In the genomic region with DNA sequence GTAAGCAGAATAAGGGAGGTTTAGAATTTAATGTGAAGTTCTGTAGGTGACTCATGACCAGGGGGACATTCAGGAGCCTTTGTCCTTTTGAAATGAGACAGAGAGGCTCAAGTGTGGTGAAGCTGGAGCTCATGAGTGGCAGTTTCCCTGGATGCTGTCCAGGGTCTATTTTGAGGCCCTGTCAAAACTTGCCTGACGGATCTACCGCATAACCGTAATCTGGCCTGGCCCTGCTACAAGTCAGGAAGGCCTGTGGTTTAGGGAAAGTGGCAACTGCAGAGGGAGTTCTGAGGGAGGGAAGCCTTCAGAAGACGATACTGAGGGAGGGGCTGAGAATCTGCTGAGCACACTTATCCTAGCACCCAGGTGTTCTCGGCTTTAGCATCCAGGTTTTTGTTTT, we compare ENCODE assay signal across 10 mouse cellular contexts. TPM values are rescaled to one million over a fixed set of nuclear protein-coding genes. Genes with fewer than 3 reads are reported as not detected.
A peak's percentile ranks its signal among the peaks of the same experiment; 100 is the strongest.
DNase-seq lines count a peak whose midpoint lies in the region; ATAC-seq and TF ChIP-seq lines count a peak whose summit lies in the region.
"Had no signal": no experiment of that assay in that cellular context is flagged by ENCODE, and none has a peak within 500 bp of the region (broad histone marks: within the 10 kb centered on the region; RNA-seq: fewer than 3 reads in every experiment).

No protein-coding gene starts in this region.

- no peaks in the 10 kb centered on the region for H3K27me3 ChIP-seq in kidney, adult 2 months (replicated peaks; ENCODE audit: control insufficient read depth, insufficient read depth, low read length)
- no peaks in the 10 kb centered on the region for H3K27me3 ChIP-seq in liver, postnatal 0 days (ENCODE audit: insufficient read depth, low read length)
- H3K27me3 ChIP-seq: embryonic facial prominence, embryonic 13.5 days had no signal

- 26% methylated on average over 5 of the region's 5 CpGs for WGBS in kidney, adult 2 months
- WGBS in liver, postnatal 0 days (ENCODE audit: insufficient replicate concordance) = 30% methylated on average over 5 of the region's 5 CpGs

- no peaks in the 10 kb centered on the region; the same call in 1 of the 2 replicates for H3K36me3 ChIP-seq in kidney, adult 2 months (ENCODE audit: control insufficient read depth, insufficient read depth, low read length)
- 0 out of 2 replicates have a peak, but pooled peaks cover 3% of the 10 kb centered on the region for H3K36me3 ChIP-seq in liver, postnatal 0 days (replicated peaks; ENCODE audit: insufficient read depth, low read length)

- ATAC-seq in liver, postnatal 0 days = no peak

- H3K27ac ChIP-seq in kidney, adult 2 months (ENCODE audit: insufficient read depth, low read depth, low read length) = no peak overlapping the region
- H3K27ac ChIP-seq in liver, postnatal 0 days (ENCODE audit: low read depth) = peak overlapping the region; percentile 70; the same call in 1 of the 2 replicates
- H3K27ac ChIP-seq: embryonic facial prominence, embryonic 13.5 days; hindbrain, embryonic 14.5 days had no signal

- TF ChIP-seq EP300 in liver, postnatal 0 days (IDR thresholded peaks at IDR 0.05; ENCODE audit: low read depth) = no peak

- peak; percentile 40 for DNase-seq in kidney, adult 2 months
- DNase-seq in kidney, adult 18-20 months = no peak
- peak; percentile 75 for DNase-seq in adrenal gland, adult 2 months
- DNase-seq in heart, adult 8-10 months (ENCODE audit: low spot score) = peak; percentile 64
- no peak for DNase-seq in liver, postnatal 0 days
- DNase-seq in testis, postnatal 14 days (ENCODE audit: low spot score) = no peak
- no peak for DNase-seq in right cerebral cortex, postnatal 10 days (ENCODE audit: low spot score in 2 of 2)
- DNase-seq in thymus, postnatal 10 days (ENCODE audit: low spot score in 2 of 2) = no peak

- H3K9ac ChIP-seq in liver, postnatal 0 days (replicated peaks) = no peak overlapping the region
- H3K9ac ChIP-seq: embryonic facial prominence, embryonic 13.5 days; hindbrain, embryonic 14.5 days had no signal

- no peaks in the 10 kb centered on the region for H3K9me3 ChIP-seq in liver, postnatal 0 days (ENCODE audit: low read length)
- H3K9me3 ChIP-seq: embryonic facial prominence, embryonic 13.5 days had no signal

- H3K4me2 ChIP-seq in liver, postnatal 0 days (ENCODE audit: low read depth, low read length) = no peak overlapping the region
- H3K4me2 ChIP-seq: embryonic facial prominence, embryonic 13.5 days; hindbrain, embryonic 14.5 days had no signal

- H3K4me1 ChIP-seq in kidney, adult 2 months (ENCODE audit: control insufficient read depth, insufficient read depth, low read length) = peaks cover 19% of the 10 kb centered on the region
- H3K4me1 ChIP-seq in liver, postnatal 0 days (ENCODE audit: insufficient read depth) = peaks cover 22% of the 10 kb centered on the region

- no peak overlapping the region for H3K4me3 ChIP-seq in kidney, adult 2 months (ENCODE audit: insufficient read depth, low read depth, low read length)
- no peak overlapping the region for H3K4me3 ChIP-seq in liver, postnatal 0 days (ENCODE audit: low read depth, low read length)
- H3K4me3 ChIP-seq: embryonic facial prominence, embryonic 13.5 days had no signal

- TF ChIP-seq POLR2A in kidney, adult 2 months (IDR thresholded peaks at IDR 0.05; ENCODE audit: low read depth, low read length) = no peak

- TF ChIP-seq CTCF in kidney, adult 2 months (conservative IDR thresholded peaks at IDR 0.05; ENCODE audit: insufficient read depth, insufficient read length, low read depth, low read length) = no peak
- TF ChIP-seq CTCF in liver, postnatal 0 days (IDR thresholded peaks at IDR 0.05; ENCODE audit: low read depth) = no peak

RNA-seq across cellular contexts. Expression of a gene that starts 5.1 kb away (rescaled TPM):
- 10.7 and 12.7 TPM in 2 replicates for polyA plus RNA-seq in kidney, adult 2 months (2012; rRNA removed)
- total RNA-seq in adrenal gland, adult 2 months (2021) = 10 to 100 TPM; 51.4 to 60.7 TPM
- 10.7 and 11.6 TPM in 2 replicates for polyA plus RNA-seq in adrenal gland, adult 2 months (2012; rRNA removed)
- total RNA-seq in heart, adult 8-10 months (2022) = 100 to 1,000 TPM in 2 of 4 experiments, 10 to 100 TPM in 2; 89.3 to 102 (median 96.2) TPM
- polyA plus RNA-seq in liver, postnatal 0 days (2015; fragmentation: Nextera tagmentation; extraction: Ambion mirVana) = 18.4 and 18.5 TPM in 2 replicates

Comparison
In these comparisons a context has a peak if more than half of its experiments do, and no peak if none do; other contexts are left out.
1. DNase-seq: peak in kidney, adult 2 months (single experiment), adrenal gland, adult 2 months (single experiment) and heart, adult 8-10 months (single experiment); none in kidney, adult 18-20 months (single experiment), liver, postnatal 0 days (single experiment), testis, postnatal 14 days (single experiment), right cerebral cortex, postnatal 10 days (0 of 2) and thymus, postnatal 10 days (0 of 2).